Mouse (Mus musculus) testis, adult 2 months (tissue): ENCODE results near the gene Myh14. TPM values are rescaled to one million over a fixed set of nuclear protein-coding genes. Genes with fewer than 3 reads are reported as not detected.

Experiments
- H3K27ac ChIP-seq: fragments of 200-500 bp; 2 replicates; pipeline ENCODE4 v1.5.1; 2012; ENCODE audit warnings: low read depth, low read length; ENCODE audit not compliant: control insufficient read depth, insufficient read depth
- H3K27me3 ChIP-seq: fragments of 200-500 bp; 2 replicates; pipeline ENCODE4 v1.6.1; 2012; ENCODE audit warnings: mild to moderate bottlenecking, low read length, moderate library complexity; ENCODE audit not compliant: control insufficient read depth, insufficient read depth
- H3K36me3 ChIP-seq: fragments of 200-500 bp; 2 replicates; pipeline ENCODE4 v1.6.1; 2012; ENCODE audit warnings: mild to moderate bottlenecking, low read length; ENCODE audit not compliant: control insufficient read depth, insufficient read depth
- H3K4me1 ChIP-seq: fragments of 200-500 bp; 2 replicates; pipeline ENCODE4 v1.6.1; 2012; ENCODE audit warnings: low read length; ENCODE audit not compliant: control insufficient read depth, insufficient read depth
- H3K4me3 ChIP-seq: fragments of 200-500 bp; 2 replicates; pipeline ENCODE4 v1.5.1; 2012; ENCODE audit warnings: low read depth, mild to moderate bottlenecking, low read length, moderate library complexity, mixed read lengths; ENCODE audit not compliant: control insufficient read depth
- CTCF ChIP-seq: fragments of 200-500 bp; IDR thresholded peaks from 2 replicates; pipeline ENCODE4 v1.5.1; 2012; ENCODE audit warnings: low read depth, mild to moderate bottlenecking, inconsistent platforms, low read length, moderate library complexity; ENCODE audit not compliant: control insufficient read depth, insufficient read depth, insufficient replicate concordance
- POLR2A ChIP-seq: fragments of 200-500 bp; IDR thresholded peaks from 2 replicates; pipeline ENCODE4 v1.6.1; 2012; ENCODE audit warnings: low read depth, mild to moderate bottlenecking, inconsistent platforms, low read length, moderate library complexity; ENCODE audit not compliant: control insufficient read depth
- polyA plus RNA-seq: library from polyadenylated mRNA; depleted of rRNA; stranded (reverse); fragments of >200 nt; gene quantifications from 2 replicates; pipeline ENCODE4 v1.2.3, GENCODE M21; 2012

Myh14 gene
- polyA plus RNA-seq, 1 experiment = 1.2 TPM

DNA sequence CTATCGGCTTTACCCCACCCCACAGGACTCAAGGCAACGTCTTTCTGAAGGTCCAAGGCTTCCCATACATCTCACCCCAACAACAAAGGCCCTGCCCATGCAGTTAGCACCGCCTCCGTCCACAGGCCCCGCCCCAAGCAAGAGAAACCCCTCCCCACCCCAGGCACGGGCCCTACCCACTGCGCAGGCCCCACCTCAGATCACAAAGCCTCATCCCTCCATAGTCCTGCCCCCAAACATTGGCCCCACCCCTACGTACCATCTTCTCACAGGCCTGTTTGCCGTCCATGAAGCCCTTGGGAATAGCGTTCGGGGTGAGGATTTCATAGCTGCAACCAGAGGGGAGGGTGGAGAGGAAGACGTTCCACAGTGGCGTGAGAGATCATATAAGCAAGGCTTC, 38.0 kb downstream of the Myh14 start:
- Histone ChIP-seq H3K36me3 (no peaks in the 10 kb centered on the region), H3K4me1 (peaks cover 16% of the 10 kb centered on the region), H3K4me3 (no peak overlapping the region), H3K27ac (no peak overlapping the region), H3K27me3 (no peaks in the 10 kb centered on the region)
- TF ChIP-seq POLR2A (no peak), CTCF (no peak)

DNA sequence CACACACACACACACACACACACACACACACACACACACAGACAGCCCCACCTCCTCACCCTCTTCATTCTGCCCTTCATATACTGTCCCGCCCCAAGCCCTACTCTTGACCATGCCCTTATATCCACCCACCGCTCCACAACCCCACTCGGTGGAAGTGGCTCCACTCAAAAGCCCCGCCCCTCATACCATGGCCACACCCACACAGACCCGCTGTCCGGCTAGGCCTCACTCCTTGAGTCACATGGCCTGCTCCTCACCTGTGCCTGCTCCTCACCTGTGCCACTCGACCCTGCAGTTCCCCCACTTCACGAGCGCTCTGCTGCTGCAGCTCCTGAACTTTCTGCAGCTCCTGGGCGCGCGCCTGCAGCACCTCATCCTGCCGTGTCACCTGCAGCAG, 40.2 kb downstream of the Myh14 start:
- no peaks in the 10 kb centered on the region for H3K36me3 ChIP-seq
- no peaks in the 10 kb centered on the region for H3K27me3 ChIP-seq
- no peak for TF ChIP-seq CTCF
- no peak overlapping the region for H3K4me3 ChIP-seq
- H3K4me1 ChIP-seq = peaks cover 16% of the 10 kb centered on the region
- H3K27ac ChIP-seq = no peak overlapping the region

DNA sequence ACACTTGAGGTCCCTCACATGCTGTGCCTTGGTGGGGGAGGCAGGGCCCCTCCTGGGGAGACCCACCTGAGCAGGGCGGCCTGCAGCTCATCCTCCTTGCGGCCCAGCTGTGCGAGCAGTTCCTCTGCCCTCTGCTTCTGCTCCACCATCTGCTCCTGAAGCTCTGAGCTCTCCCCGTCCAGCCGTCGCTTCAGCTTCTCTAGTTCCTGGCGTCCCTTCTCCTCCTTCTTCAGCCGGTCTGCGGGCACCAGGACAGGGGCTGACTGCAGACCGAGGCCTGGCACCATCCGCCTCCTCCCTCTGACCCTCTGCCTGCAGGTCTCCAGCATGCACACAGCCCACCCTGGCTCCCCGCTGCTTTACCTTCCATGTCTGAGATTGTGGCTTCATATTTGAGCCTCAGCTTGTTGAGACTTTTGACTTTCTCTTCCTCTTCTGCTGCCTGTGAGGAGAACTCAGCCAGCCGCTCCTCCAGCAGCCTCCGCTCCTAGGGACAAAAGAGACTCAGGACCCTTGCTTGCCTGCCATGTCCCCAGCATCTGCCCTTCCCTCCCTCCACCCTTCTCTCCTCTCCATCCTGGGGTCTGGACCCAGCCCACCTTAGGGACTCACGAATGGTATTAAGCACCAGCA, 42.1 kb downstream of the Myh14 start:
- H3K36me3 ChIP-seq = no peaks in the 10 kb centered on the region
- no peak for TF ChIP-seq CTCF
- no peak for TF ChIP-seq POLR2A
- H3K4me1 ChIP-seq = peaks cover 16% of the 10 kb centered on the region
- no peaks in the 10 kb centered on the region for H3K27me3 ChIP-seq
- H3K27ac ChIP-seq = no peak overlapping the region
- H3K4me3 ChIP-seq = no peak overlapping the region

DNA sequence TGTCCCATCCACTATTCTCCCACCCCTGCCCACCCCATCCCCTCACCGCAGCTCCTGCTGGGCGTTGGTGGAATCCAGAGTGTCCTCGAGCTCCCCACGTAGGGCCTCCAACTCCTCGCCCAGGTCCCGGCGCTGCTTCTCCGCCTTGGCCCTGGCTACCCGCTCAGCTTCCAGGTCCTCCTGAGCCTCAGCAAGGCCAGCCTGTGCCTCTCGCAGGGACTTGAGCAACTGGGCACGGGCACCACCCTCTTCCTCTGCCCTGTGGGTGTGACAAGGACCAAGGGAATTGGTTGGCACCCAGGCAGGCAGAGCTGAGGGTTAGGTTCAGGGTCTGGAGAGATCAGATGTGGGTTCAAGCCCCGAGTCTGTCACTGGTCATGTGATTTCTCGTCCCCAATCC, 43.7 kb downstream of the Myh14 start:
- peaks cover 6% of the 10 kb centered on the region; the same call in 1 of the 2 replicates for H3K4me1 ChIP-seq
- TF ChIP-seq POLR2A (no peak), CTCF (no peak)
- H3K27me3 ChIP-seq = no peaks in the 10 kb centered on the region
- H3K4me3 ChIP-seq = no peak overlapping the region
- H3K36me3 ChIP-seq = no peaks in the 10 kb centered on the region
- H3K27ac ChIP-seq = no peak overlapping the region

DNA sequence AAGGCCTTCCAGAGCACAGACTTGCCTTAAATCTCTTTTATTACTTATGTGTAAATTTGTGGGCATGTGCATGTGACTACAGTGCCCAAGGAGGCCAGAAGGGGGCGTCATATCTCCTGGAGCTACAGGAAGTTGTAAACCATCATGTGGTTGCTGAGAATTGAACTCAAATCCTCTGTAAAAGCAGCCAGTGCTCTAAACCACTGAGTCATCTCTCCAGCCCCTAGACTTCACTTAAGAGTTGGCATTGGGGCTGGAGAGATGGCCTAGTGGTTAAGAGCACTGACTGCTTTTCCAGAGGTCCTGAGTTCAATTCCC, 44.6 kb downstream of the Myh14 start:
- Histone ChIP-seq H3K4me1 (peaks cover 6% of the 10 kb centered on the region; the same call in 1 of the 2 replicates), H3K4me3 (no peak overlapping the region), H3K27me3 (no peaks in the 10 kb centered on the region), H3K36me3 (no peaks in the 10 kb centered on the region), H3K27ac (no peak overlapping the region)
- TF ChIP-seq CTCF = no peak
- no peak for TF ChIP-seq POLR2A

DNA sequence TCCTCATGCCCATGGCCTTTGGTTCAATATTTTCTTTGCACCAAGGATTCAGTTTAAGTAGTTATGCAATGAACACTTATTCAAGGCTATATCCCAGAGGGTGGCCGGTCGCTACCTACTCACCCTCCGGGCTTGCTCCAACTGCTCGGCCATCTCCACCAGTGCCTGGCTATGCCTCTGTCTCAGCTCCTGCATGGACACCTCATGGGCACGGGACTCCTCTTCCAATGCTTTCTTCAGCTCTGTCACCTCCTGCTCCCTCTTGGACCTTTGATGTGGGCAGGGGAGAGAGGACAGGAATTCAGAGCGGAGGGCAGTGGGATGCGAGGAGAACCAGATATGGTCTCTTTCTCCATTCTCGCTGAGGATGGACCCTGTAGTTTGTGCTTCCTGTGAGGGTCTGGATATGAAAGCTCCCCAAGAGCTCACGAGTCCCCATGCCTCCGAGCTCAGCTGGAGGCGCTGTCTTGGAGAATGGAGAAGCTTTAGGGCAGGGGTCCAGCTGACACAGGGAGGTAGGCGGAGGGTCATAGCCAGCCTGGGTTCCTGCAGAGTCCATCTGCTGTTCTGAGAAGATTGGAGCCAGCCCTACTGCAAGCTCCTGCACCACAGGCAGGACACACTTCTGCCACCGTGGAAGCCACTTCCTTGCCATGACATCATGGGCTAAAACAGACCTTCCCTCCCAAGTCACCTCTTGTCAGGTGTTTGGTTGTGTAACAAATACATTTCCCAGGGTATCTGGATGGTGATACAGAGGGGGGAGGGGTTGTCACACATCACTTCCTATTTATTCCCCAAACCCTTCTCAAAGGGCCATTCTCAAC, 45.2 kb downstream of the Myh14 start:
- Histone ChIP-seq H3K36me3 (no peaks in the 10 kb centered on the region), H3K4me3 (no peak overlapping the region), H3K27me3 (no peaks in the 10 kb centered on the region), H3K27ac (no peak overlapping the region), H3K4me1 (peaks cover 4% of the 10 kb centered on the region; the same call in 1 of the 2 replicates)
- TF ChIP-seq POLR2A (no peak), CTCF (no peak)

DNA sequence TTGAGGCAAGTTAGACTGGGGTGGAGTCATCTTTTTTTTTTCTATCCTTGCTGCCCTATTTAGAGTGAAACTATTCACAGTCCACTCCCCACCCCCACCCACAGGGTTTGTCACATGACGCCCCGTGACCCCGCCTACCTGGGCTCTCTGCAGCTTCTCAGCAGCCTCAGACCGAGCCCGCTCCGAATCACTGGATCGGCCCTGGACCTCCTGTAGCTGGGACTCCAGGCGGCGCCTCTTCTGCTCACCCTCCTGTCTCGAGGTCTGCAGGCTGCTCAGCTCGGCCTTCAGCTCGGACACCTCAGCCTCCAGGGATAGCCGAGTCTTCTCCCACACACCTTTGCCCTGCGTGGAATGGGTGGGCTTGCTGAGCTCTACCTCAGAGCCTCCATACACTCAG, 45.8 kb downstream of the Myh14 start:
- no peaks in the 10 kb centered on the region for H3K36me3 ChIP-seq
- H3K27me3 ChIP-seq = no peaks in the 10 kb centered on the region

More for the DNA sequence above, 45.8 kb downstream of the Myh14 start:
- Histone ChIP-seq H3K27ac (no peak overlapping the region), H3K4me3 (no peak overlapping the region), H3K4me1 (peaks cover under 1% of the 10 kb centered on the region; the same call in 1 of the 2 replicates)
- no peak for TF ChIP-seq POLR2A
- no peak for TF ChIP-seq CTCF
